Mouse (Mus musculus): Measurements from ENCODE around the gene Cth.
A peak's percentile ranks its signal among the peaks of the same experiment; 100 is the strongest.

Gene Cth

DNA sequence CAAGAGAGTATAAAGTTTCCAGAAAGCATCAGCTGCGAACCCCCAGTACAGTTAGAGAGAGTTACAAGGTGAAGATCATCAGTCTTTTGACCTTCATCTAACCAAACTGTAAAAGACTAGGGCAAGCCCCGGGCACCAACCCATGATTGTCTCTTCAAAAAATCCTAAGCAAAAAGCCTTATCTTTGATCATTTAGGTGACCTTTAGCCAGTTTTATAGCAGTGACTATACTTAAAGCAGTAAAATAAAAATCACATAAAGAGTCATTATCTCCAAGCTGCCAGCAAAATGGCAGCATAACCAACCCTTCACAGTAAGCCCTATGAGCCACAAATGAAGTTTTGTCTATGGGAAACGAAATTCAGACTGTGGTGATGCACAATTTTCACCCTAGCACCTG, 14.6 kb downstream of the Cth start:
- no peak for DNase-seq

DNA sequence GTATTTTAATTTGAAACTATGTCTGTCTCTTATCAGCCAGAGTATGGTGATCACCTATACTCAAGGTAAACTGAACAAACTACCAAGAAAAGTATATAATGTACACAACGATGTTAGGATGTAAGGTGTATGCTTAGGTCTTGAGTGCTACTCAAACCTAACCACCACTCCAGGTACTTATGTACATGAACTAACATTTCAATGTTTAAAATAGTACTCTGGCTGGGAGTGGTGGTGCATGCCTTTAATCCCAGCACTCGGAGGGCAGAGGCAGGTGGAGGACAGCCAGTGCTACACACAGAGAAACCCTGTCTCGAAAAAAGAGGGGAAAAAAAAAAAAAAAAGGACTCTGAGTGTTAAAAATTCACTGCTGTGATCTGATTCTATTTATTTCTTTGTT, 16.7 kb downstream of the Cth start:
- DNase-seq: no peak

DNA sequence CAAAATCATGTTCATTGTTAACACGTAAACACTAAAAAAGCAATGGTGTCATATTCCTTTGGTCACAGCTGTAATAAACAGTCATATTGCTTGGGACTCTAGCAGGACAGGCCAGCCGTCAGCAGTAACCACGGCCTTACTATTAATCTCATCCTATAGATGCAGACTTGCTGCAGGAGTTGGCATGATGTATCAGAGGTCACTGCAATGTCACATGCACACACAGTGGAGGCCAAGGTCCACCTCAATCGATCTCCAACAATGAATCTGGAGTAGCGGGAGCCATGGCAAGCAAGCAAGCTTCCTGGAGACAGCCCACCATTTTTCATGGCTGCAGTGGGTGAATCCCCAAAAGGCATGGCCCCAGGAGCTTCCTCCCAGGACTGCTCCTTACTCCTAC, 23.2 kb downstream of the Cth start:
- no peak for DNase-seq

DNA sequence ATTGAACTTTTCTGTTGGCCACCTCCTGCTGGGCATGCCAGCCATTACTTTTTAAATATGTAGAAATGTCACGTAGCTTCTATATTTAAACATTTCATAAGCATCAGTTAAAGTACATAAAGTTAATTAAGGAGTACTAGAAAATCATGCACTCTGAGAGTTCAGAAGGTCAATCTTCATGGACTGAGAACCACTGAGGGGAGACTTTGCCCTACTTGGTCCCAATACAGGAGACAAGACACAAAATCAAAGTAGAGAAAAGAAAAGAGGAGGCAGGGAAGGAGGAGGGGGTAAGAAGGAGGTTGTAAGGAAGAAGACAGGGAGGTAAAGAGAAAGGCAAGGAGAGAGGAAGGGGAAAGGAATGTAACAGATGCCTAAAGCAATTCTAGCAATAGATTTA, 24.9 kb downstream of the Cth start:
- DNase-seq: no peak

DNA sequence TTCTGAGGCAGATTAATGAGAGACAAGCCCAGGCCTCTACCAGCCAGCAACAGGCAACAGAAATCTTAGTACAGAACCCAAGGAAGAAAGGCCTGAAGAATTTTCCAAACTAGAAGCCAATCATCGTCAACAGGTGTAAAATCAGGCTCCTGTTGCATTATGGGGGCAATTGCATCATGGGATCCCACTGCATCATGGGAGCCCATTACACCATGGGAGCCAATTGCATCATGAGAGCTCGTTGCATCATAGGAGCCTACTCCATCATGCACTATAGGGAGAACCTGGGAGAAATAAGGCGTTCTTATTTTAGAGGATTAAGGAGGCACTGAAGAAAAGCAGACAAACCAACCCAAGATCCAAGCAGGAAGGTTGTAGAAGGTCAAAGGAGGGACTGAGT, 27.2 kb downstream of the Cth start:
- no peak for DNase-seq

DNA sequence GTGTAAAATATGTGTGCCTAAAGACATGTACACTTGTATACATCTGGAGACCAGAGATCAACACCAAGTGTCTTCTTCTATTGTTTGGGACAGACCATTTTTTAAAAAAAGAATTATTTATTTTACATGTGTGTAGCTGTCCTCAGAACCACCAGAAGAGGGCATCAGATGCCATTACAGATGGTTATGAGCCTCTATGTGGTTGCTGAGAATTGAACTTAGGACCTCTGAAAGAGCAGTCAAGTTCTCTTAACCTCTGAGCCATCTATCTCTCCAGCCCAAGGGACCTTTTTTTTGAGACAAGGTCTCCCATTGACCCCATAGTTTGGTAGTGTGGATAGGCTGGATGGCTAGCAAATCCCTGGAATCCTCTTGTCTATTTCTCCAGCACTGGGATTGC, 33.1 kb downstream of the Cth start:
- no peak for DNase-seq

DNA sequence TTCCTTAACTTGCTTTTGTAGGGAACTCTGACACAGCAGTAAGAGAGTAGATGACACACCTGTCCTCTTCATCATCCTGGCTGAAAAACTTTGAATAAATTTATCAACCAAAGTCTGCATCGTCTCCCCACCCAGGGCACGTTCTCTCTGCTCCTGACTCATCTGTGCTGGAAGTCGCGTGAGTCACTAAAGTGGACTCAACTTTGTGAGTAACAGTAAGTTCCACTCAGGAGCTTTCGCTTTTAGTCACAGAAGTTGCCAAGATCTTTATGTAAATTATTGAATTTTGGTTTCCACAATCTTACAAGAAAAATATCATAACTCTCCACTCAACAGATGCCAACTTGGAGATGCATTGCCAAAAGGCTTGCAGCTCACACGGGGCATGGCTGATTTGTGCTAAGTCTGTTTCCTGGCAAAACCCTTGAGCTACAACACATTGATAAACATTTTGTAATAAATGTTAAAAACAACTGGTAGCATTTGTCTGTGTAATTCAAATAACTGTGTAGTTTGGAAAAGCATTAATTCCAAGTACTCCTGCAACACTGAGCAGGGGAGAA, 40.7 kb downstream of the Cth start:
- DNase-seq: no peak

DNA sequence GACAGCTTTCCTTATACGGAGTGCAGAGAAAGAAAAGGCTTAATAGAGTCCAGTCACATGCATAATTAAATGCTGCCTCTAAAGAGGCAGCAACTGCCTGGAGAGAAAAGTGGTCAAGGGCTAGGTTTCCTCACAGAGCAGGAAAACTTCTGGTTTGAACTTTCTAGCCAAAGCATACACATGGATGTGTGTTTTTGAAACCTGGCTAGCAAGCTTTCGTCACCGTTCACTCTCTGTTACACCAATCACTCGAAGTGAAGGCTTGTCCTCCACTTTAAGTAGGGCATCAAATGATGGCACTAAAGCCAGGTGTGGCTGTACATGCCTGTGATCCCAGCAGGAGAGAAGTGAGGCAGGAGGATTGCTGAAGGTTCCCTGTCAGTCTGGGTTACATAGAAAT, 41.8 kb downstream of the Cth start:
- no peak for DNase-seq

DNA sequence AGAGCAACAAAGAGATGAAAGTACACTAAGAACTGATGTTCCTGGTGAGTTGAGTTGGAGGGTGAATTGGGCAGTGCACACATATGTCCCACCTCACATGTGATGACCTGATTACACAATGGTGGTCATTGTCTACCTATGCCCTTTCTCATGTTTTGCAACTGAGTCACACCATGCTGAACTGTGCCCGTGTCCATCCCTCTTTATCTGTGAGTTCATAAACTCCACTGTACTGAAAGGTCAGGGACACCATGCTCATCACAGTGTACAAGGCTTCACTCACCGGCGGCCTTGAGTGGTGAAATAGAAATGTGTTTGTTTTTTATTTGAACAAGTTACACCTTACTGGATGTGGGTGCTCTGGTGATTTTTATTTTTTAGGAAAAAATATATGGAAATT, 42.9 kb downstream of the Cth start:
- DNase-seq: no peak

DNA sequence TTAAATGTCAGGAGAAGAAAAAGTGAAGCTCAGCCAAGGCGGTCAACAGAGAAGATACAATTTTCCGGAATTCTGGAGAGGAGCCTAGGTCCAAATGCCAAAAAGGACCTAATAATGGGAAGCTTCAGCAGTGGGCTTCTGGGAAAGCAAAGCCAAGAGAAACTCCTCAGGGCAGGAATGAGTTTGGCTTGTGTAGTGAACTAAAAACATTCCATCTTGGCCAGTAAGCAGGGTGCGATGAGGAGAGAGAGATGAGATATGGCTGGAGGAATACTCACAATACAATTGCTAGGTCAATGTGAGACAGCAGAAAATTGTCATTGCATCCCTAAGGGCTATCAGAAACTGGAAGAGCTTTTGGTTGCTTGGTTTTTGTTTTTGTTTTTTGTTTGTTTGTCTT, 43.9 kb downstream of the Cth start:
- peak; percentile 30 for DNase-seq

DNA sequence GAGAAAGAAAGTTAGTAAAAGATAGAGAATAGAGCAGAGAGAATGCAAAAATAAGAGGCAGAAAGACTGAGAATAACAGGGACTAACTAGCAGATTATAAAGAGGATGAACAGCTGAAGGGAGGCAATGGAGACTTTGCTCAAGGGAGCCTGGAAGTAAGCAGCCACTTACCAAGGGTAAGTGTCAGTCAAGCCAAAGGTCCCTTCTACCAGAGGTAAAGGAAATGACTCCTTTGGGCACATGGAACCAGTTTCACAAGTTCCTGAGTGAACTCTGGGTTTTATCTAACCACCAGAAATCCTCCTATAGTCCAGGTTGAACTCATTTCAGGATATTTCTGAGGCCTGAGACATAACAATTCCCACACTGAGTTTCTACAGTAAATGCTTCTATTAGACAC, 47.0 kb downstream of the Cth start:
- DNase-seq: no peak

DNA sequence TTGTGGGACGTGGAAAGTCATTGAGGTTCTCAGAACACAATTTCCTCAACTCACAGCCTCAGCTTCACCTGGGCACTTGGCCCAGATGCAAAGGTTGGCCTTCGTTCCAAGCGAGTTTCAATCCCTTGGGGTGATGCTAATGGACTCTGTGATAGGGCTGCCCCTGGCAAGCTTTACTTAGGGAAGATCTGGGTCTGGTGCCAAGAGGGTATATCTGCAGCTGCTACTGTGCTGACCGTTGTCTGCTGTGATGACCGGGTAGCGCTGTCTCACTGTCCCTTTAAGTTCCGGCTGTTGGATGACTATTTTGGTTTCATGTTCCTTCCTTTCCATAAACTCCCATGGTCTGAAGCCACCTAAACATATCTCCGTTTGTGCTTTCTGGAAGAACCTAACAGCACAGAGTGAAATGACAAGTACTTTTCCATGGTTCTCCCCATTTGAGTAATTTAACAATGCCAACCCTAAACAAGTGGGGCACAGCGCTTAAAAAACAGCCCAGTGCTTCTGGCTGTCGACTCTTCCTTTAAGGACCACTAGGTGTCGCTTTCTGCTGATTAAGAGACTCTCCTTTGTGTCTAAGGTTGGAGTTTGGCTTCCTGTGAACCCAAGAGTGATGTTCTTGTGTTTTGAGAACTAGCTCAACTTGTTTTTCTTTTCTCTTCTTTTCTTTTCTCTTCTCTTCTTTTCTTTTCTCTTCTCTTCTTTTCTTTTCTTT, 48.3 kb downstream of the Cth start:
- DNase-seq: peak; percentile 64

DNA sequence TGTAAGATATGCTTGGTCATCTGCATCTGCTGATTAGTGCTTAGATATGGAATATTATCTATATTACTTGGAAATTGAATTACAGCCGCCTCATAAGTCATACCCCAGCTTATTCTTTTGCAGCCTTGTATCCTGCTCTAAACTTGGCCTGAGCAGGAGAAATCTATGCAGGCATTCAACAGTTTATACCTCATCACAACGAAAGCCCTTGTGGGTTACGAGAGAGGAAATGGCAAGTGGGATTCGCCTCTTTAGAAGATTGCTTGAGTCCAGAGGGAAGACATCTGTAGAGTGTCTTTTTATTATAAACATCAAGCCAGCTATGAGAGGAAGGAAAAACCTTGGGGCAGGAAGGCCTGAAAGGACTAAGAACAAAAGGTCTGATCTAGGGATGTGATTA, 52.0 kb downstream of the Cth start:
- peak; percentile 6 for DNase-seq

DNA sequence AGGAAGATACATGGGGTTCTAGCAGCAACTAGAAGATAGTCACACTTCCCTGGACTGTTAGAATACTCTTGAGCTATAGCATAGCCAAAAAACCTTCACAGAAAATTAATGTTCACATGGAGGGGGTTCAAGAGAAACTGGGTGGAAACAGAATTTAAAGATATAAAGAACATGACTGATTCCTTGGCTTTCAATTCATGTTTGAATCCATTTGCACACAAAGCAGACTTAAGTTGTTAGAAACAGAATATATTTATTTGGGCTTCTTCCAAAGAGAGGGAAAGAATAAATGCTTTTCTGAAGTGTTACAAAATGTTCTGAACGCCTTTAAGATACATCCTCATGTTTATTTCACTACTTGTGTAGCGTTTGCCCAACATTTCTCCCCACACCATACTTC, 57.0 kb downstream of the Cth start:
- no peak for DNase-seq

DNA sequence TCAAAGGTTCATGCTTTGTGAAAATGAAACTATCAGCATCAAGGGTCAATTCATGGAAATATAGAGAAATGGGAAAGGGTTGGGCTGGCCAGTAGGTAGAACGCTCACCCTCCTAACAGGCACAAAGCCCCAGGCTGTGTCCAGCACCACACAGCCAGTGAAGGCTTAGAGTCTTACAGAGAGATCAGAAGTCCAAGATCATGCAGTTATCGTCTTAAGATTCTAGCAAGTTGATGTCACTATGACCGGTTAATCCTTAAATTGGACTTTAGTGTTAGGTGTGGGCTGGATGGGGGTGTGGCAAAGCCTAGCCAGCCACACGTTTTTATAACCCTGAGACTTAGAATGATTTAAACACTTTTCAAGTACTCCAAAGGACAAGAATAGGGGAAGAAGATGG, 58.6 kb downstream of the Cth start:
- DNase-seq: no peak

DNA sequence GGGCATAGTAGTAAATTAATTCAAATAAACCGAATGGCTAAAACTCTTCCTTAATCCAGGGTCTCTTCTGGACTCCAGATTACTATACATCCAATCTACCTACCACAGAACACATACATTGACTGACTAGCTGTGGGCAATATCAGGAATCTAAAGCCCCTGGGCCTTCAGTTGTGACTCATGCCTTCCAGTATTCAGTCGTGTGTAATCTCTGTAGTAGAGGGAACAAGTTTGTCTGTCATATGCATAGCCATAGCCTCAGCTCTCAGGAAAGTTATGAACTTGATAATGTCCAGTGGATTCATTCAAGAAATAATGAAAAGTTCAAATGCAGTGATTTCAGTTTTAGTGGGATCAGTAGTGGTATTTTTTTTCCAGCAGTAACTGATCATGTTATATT, 59.0 kb downstream of the Cth start:
- DNase-seq: no peak

DNA sequence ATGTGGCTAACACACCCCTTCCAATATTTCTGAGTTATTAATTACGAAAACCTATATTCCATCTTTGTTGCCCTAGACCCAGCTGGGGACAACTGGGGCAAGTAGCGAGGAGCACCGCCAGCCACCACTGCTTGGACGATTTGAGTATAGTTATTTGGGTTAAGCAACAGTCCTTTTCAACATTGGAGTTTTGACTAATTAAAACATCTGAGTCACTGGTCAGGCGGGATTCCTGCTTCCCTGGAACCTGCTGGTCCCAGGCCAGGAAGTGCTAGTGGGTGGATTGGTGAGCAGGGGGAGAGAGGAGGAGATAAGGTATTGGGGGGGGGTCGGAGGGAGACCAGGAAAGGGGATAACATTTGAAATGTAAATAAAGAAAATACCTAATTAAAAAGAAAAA, 59.4 kb downstream of the Cth start:
- no peak for DNase-seq

DNA sequence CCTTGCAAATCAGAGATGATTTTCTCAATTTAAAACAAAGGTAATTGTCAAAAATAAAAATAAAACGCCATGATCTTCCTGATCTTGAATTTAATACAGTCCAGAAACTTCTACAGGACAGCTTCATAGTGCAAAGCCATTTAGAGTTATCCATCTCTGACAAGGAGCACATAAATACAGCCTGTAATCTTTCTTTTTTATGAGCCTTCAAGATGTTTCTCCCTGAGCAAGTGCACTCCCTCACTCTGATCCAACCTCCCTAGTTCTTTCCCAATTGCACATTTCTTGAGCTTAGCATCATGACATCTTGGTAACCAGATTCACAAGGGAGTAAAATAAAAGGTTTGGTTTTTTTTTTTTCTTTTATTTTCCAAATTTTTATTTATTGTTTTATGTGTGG, 72.1 kb downstream of the Cth start:
- DNase-seq: no peak

DNA sequence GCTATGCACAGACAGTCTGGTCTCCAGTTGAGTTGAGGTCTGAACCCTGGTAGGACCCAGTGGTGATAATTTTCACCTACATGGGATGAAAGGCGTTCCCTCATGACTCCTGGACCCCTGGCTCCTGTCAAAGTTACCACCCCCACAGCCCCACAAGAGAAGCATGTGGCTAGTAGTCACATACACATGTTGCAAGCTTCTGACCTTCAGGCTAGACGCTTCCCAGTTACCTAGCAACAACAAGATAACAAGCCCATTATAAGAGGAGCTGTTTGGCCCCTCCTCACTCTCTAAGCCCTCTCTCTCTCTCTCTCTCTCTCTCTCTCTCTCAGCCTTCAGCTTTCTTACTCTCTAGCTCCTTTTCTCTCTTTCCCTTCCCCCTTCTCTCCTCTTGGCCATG, 76.4 kb downstream of the Cth start:
- no peak for DNase-seq

DNA sequence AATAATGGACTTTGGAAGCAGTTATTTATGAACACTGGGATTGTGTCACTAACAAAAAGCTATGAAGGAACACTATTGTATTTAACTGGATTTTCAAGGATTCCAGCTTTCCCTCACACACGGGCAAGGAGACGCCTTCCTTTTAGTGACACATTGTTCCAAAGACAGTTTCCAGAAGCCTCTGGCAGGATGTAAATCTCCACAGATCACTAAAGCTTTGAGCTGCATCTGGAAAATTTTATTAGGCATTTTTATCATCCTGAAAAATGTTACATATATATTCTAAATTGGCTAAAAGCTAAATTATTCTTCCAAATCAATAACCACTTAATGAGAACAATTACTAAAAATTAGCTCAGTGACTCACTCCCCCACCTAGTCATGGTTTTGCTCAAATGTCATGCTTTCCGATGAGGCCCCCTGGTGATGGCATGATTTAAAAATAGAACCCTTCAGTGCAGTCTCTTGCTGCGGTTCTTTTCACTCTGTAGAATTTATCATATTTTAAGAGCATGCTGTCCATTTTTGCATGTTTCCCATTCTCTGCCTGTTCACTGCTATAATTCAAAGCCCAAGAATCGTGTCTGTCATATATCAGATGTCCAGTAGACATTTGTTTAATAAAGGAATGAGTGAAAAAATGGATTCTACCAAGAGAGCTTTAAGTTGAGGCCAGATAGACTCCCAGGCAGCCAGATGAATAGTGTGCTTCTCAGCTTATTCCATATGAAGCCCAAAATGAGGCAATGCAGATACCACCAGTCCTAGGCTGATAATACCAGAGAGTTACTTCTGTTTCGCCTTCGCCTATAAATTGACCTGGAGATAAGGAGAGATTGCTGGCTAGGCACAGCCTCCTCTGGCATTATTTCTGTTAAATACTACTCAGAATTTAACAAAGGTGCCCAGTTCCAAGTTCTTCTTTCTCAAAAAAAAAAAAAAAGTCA, 77.3 kb downstream of the Cth start:
- no peak for DNase-seq

Measured in lung, postnatal 10 days (tissue).